Mouse (Mus musculus) spleen, adult 2 months (tissue): ENCODE measurements around the gene Plcl1.

ENCODE experiments used
- CTCF ChIP-seq: fragments of 200-500 bp; IDR thresholded peaks from 2 replicates; pipeline ENCODE4 v1.5.1; 2011; ENCODE audit warnings: mild to moderate bottlenecking, inconsistent platforms; ENCODE audit not compliant: insufficient read depth, insufficient read length, insufficient replicate concordance; ENCODE audit errors: extremely low read depth
- POLR2A ChIP-seq: fragments of 200-500 bp; IDR thresholded peaks from 2 replicates; pipeline ENCODE4 v1.6.1; 2011; ENCODE audit warnings: low read depth, low read length, inconsistent platforms

- TF ChIP-seq CTCF = no peak
- no peak for TF ChIP-seq POLR2A
These were observed 68.0 kb downstream of the Plcl1 start for GRCm38 (mm10) chr1:55473756-55474155.
